Mouse (Mus musculus): ENCODE data around the gene Gm10639.
"Not testable (repeated sequence)": the region's sequence is repeated elsewhere in the genome, so short reads cannot be mapped to it uniquely, and the experiment has no call there.

GRCm38 (mm10) chr9:78293683-78294082 lies 4.0 kb downstream of the Gm10639 start:
- not testable (repeated sequence) for TF ChIP-seq E2F4 (IDR thresholded peaks at IDR 0.05; ENCODE audit: insufficient replicate concordance, low read depth, low read length); NRF1 (IDR thresholded peaks at IDR 0.05; ENCODE audit: low read depth, low read length); RCOR1 (conservative IDR thresholded peaks at IDR 0.05; ENCODE audit: low read depth, low read length); SIN3A (IDR thresholded peaks at IDR 0.05; ENCODE audit: low read length)
